Comparison of ENCODE assay signal across 8 mouse cellular contexts in genomic region chr5:34659686-34660590, GRCm38 (mm10). TPM values are rescaled to one million over a fixed set of nuclear protein-coding genes. Genes with fewer than 3 reads are reported as not detected.
DNase-seq lines count a peak whose midpoint lies in the region; ATAC-seq and TF ChIP-seq lines count a peak whose summit lies in the region.

Nop14 (minus strand) TSS chr5:34660148.
Grk4 (plus strand) TSS chr5:34660379.

- H3K79me3 ChIP-seq in C2C12 (ENCODE audit: low read depth): peaks cover 25% of the 10 kb centered on the region

- H3K79me2 ChIP-seq in C2C12 (ENCODE audit: control insufficient read depth, insufficient read depth) (peaks cover 26% of the 10 kb centered on the region), myocyte (ENCODE audit: control insufficient read depth, insufficient read depth) (peaks cover 25% of the 10 kb centered on the region)
- peaks cover 3% of the 10 kb centered on the region; the same call in 1 of the 2 replicates for H3K79me2 ChIP-seq in liver, adult 2 months (ENCODE audit: control insufficient read depth, insufficient read depth, low read length)

- TF ChIP-seq POLR2A in brain, embryonic 14.5 days (IDR thresholded peaks at IDR 0.05; ENCODE audit: borderline replicate concordance, extremely low read depth, insufficient read depth, insufficient read length, poor library complexity, severe bottlenecking): peak; percentile 53; the same call in 1 of the 2 replicates
- TF ChIP-seq POLR2A in liver, adult 2 months (IDR thresholded peaks at IDR 0.05; ENCODE audit: extremely low read depth, insufficient read depth, low read length): peak; percentile 77
- TF ChIP-seq POLR2A in myocyte (IDR thresholded peaks at IDR 0.05; ENCODE audit: insufficient read length, low read depth): peak; percentile 96

- H3K9me3 ChIP-seq in erythroblast, embryonic 14.5 days (ENCODE audit: control insufficient read depth, low read length): no peaks in the 10 kb centered on the region
- no peaks in the 10 kb centered on the region for H3K9me3 ChIP-seq in heart, embryonic 11.5 days (replicated peaks; ENCODE audit: control insufficient read depth, low read length)
- H3K9me3 ChIP-seq in kidney, embryonic 16.5 days (ENCODE audit: low read length): no peaks in the 10 kb centered on the region

- H3K9ac ChIP-seq in heart, embryonic 11.5 days (ENCODE audit: low read depth, low read length): peak within 1 kb of the TSS; percentile 84
- peak within 1 kb of the TSS; percentile 72 for H3K9ac ChIP-seq in kidney, embryonic 16.5 days (replicated peaks; ENCODE audit: low read length)
- H3K9ac ChIP-seq in liver, adult 2 months (ENCODE audit: low read depth, low read length): peak within 1 kb of the TSS; percentile 71

- peak within 1 kb of the TSS; percentile 94 for H3K27ac ChIP-seq in heart, embryonic 11.5 days (ENCODE audit: low read depth, low read length)
- H3K27ac ChIP-seq in kidney, embryonic 16.5 days (ENCODE audit: low read length): peak within 1 kb of the TSS; percentile 87
- peak within 1 kb of the TSS; percentile 42 for H3K27ac ChIP-seq in liver, adult 2 months (replicated peaks; ENCODE audit: insufficient read depth, low read depth, low read length)

- DNase-seq in brain, embryonic 14.5 days (ENCODE audit: low read depth): peak; percentile 100
- peak; percentile 100 for DNase-seq in liver, adult 2 months (ENCODE audit: extremely low read depth, low read depth, low spot score)
- peak; percentile 100 for DNase-seq in splenic B cell, adult 2 months (ENCODE audit: low read depth, low spot score)

- TF ChIP-seq CTCF in C2C12 (IDR thresholded peaks at IDR 0.05; ENCODE audit: control insufficient read depth, insufficient read depth, insufficient read length): peak; percentile 93
- peak; percentile 91 for TF ChIP-seq CTCF in brain, embryonic 14.5 days (IDR thresholded peaks at IDR 0.05; ENCODE audit: borderline replicate concordance, extremely low read depth, insufficient read depth, insufficient read length)
- peak; percentile 81 for TF ChIP-seq CTCF in liver, adult 2 months (IDR thresholded peaks at IDR 0.05; ENCODE audit: low read depth, low read length)

- H3K4me3 ChIP-seq in C2C12 (ENCODE audit: insufficient read depth, poor library complexity, severe bottlenecking): peak within 1 kb of the TSS; percentile 68
- peak within 1 kb of the TSS; percentile 94 for H3K4me3 ChIP-seq in erythroblast, embryonic 14.5 days (replicated peaks)
- peak within 1 kb of the TSS; percentile 71 for H3K4me3 ChIP-seq in heart, embryonic 11.5 days (ENCODE audit: low read depth, low read length)
- peak within 1 kb of the TSS; percentile 65 for H3K4me3 ChIP-seq in kidney, embryonic 16.5 days (ENCODE audit: low read length)
- peak within 1 kb of the TSS; percentile 74 for H3K4me3 ChIP-seq in liver, adult 2 months (ENCODE audit: insufficient read depth, low read depth, low read length)
- H3K4me3 ChIP-seq in myocyte: peak within 1 kb of the TSS; percentile 63

- no peaks in the 10 kb centered on the region for H3K27me3 ChIP-seq in C2C12 (ENCODE audit: control insufficient read depth, insufficient read depth, insufficient read length)
- no peaks in the 10 kb centered on the region for H3K27me3 ChIP-seq in erythroblast, embryonic 14.5 days (ENCODE audit: control insufficient read depth)
- no peaks in the 10 kb centered on the region for H3K27me3 ChIP-seq in heart, embryonic 11.5 days (ENCODE audit: control insufficient read depth, insufficient read depth, low read length)
- no peaks in the 10 kb centered on the region for H3K27me3 ChIP-seq in kidney, embryonic 16.5 days (ENCODE audit: insufficient read depth, low read length)
- H3K27me3 ChIP-seq in liver, adult 2 months (ENCODE audit: control insufficient read depth, insufficient read depth, low read length): no peaks in the 10 kb centered on the region
- H3K27me3 ChIP-seq in myocyte (ENCODE audit: control insufficient read depth, insufficient read depth, insufficient read length): no peaks in the 10 kb centered on the region
- H3K27me3 ChIP-seq in splenic B cell, adult 2 months (ENCODE audit: control insufficient read depth, insufficient read depth, low read length, poor library complexity, severe bottlenecking): no peaks in the 10 kb centered on the region

- H3ac ChIP-seq in C2C12 (ENCODE audit: control insufficient read depth, insufficient read length, low read depth) (peak within 1 kb of the TSS; percentile 92), myocyte (ENCODE audit: control insufficient read depth, insufficient read length) (peak within 1 kb of the TSS; percentile 72)

- peak within 1 kb of the TSS; percentile 78 for H3K4me2 ChIP-seq in heart, embryonic 11.5 days
- peak within 1 kb of the TSS; percentile 74 for H3K4me2 ChIP-seq in kidney, embryonic 16.5 days (replicated peaks; ENCODE audit: low read depth, low read length)
- peak within 1 kb of the TSS; percentile 88 for H3K4me2 ChIP-seq in myocyte (ENCODE audit: low read depth)

- peaks cover 41% of the 10 kb centered on the region for H3K4me1 ChIP-seq in erythroblast, embryonic 14.5 days (ENCODE audit: control insufficient read depth)
- peaks cover 2% of the 10 kb centered on the region; the same call in 1 of the 2 replicates for H3K4me1 ChIP-seq in heart, embryonic 11.5 days (ENCODE audit: control insufficient read depth, insufficient read depth, low read length)
- H3K4me1 ChIP-seq in kidney, embryonic 16.5 days (ENCODE audit: insufficient read depth, low read length): peaks cover 9% of the 10 kb centered on the region
- peaks cover 5% of the 10 kb centered on the region for H3K4me1 ChIP-seq in liver, adult 2 months (ENCODE audit: control insufficient read depth, insufficient read depth, low read length)

- H3K36me3 ChIP-seq in C2C12 (ENCODE audit: control insufficient read depth, insufficient read depth) (peaks cover 25% of the 10 kb centered on the region), myocyte (ENCODE audit: control insufficient read depth, insufficient read depth) (peaks cover 19% of the 10 kb centered on the region)
- peaks cover 27% of the 10 kb centered on the region for H3K36me3 ChIP-seq in erythroblast, embryonic 14.5 days (ENCODE audit: control insufficient read depth)
- H3K36me3 ChIP-seq in heart, embryonic 11.5 days (ENCODE audit: control insufficient read depth, insufficient read depth, low read length): peaks cover 10% of the 10 kb centered on the region
- H3K36me3 ChIP-seq in kidney, embryonic 16.5 days (ENCODE audit: insufficient read depth, low read length): peaks cover 19% of the 10 kb centered on the region
- H3K36me3 ChIP-seq in liver, adult 2 months (ENCODE audit: control insufficient read depth, insufficient read depth, low read length): peaks cover 13% of the 10 kb centered on the region
- H3K36me3 ChIP-seq in splenic B cell, adult 2 months (ENCODE audit: control insufficient read depth, insufficient read depth, low read length, poor library complexity, severe bottlenecking): peaks cover 4% of the 10 kb centered on the region; the same call in 1 of the 2 replicates

- ATAC-seq in heart, embryonic 11.5 days (replicated peaks; ENCODE audit: insufficient number of reproducible peaks, low FRiP score, low TSS enrichment): peak; percentile 99
- peak; percentile 100 for ATAC-seq in kidney, embryonic 16.5 days (ENCODE audit: low FRiP score, low TSS enrichment)

- under 1% methylated on average over 60 of the region's 60 CpGs for WGBS in heart, embryonic 11.5 days (ENCODE audit: insufficient replicate concordance)
- under 1% methylated on average over 60 of the region's 60 CpGs for WGBS in kidney, embryonic 16.5 days
- under 1% methylated on average over 60 of the region's 60 CpGs for WGBS in liver, adult 2 months

TF ChIP-seq in C2C12, 6 proteins besides CTCF, POLR2A, EP300 and RAD21:
- TF ChIP-seq MYOD1 (IDR thresholded peaks at IDR 0.05; ENCODE audit: control insufficient read depth, insufficient read length, low read depth) (no peak), MYOG (IDR thresholded peaks at IDR 0.05; ENCODE audit: control insufficient read depth, extremely low read depth, insufficient read length) (no peak), FOSL1 (IDR thresholded peaks at IDR 0.05; ENCODE audit: insufficient read depth, low read length, poor library complexity, severe bottlenecking) (no peak), MAX (IDR thresholded peaks at IDR 0.05) (peak; percentile 90), CEBPB (IDR thresholded peaks at IDR 0.05; ENCODE audit: low read depth) (no peak)

TF ChIP-seq in myocyte, 11 proteins besides CTCF, POLR2A, EP300 and RAD21 (continues in another document):
- TF ChIP-seq MAX (IDR thresholded peaks at IDR 0.05; ENCODE audit: low read depth): peak; percentile 72
- TF ChIP-seq TCF3 (IDR thresholded peaks at IDR 0.05; ENCODE audit: insufficient read length, low read depth): no peak
- TF ChIP-seq REST (IDR thresholded peaks at IDR 0.05; ENCODE audit: insufficient read depth, insufficient read length): no peak
- TF ChIP-seq MYOD1 (IDR thresholded peaks at IDR 0.05; ENCODE audit: control insufficient read depth in 1 of 3, insufficient read length in 2 of 3, low read depth in 2 of 3): peak in 2 of 3 experiments; percentile 56 to 77
- TF ChIP-seq E2F4 (IDR thresholded peaks at IDR 0.05; ENCODE audit: insufficient read depth): no peak
- TF ChIP-seq USF1 (IDR thresholded peaks at IDR 0.05; ENCODE audit: low read depth): no peak
- TF ChIP-seq POLR2AphosphoS2 (IDR thresholded peaks at IDR 0.05; ENCODE audit: insufficient read length, low read depth): peak; percentile 96
- TF ChIP-seq CEBPB (IDR thresholded peaks at IDR 0.05; ENCODE audit: insufficient read depth, poor library complexity, severe bottlenecking): 0 out of 2 replicates have a peak, but pooled peaks have one; percentile 16
- no peak for TF ChIP-seq TCF12 (IDR thresholded peaks at IDR 0.05; ENCODE audit: insufficient read depth, poor library complexity, severe bottlenecking)

RNA-seq across cellular contexts. Expression of gene Nop14, which starts in this region (rescaled TPM):
- polyA plus RNA-seq in C2C12 (2012; fragmentation: generic; extraction: Trizol): 24.4 TPM
- 21.5 and 25.1 TPM in 2 replicates for polyA plus RNA-seq in brain, embryonic 14.5 days (2012; rRNA removed)
- polyA plus RNA-seq in erythroblast, embryonic 14.5 days (2012): 1.3 TPM in 2 replicates
- 23.8 and 24.0 TPM in 2 replicates for polyA plus RNA-seq in heart, embryonic 11.5 days (2014; fragmentation: Nextera tagmentation; extraction: Ambion mirVana)
- polyA plus RNA-seq in kidney, embryonic 16.5 days (2015; fragmentation: Nextera tagmentation; extraction: Ambion mirVana): 24.5 and 24.8 TPM in 2 replicates
- total RNA-seq in liver, adult 2 months (2014; rRNA removed): 7.4 and 12.5 TPM in 2 replicates
- 4.7 and 5.8 TPM in 2 replicates for polyA plus RNA-seq in liver, adult 2 months (2012; rRNA removed)
- 30.4 TPM for polyA plus RNA-seq in myocyte (2012; fragmentation: generic; extraction: Trizol)

RNA-seq across cellular contexts. Expression of gene Grk4, which starts in this region (rescaled TPM):
- polyA plus RNA-seq in C2C12 (2012; fragmentation: generic; extraction: Trizol): 0.43 TPM
- 1.7 and 2.3 TPM in 2 replicates for polyA plus RNA-seq in brain, embryonic 14.5 days (2012; rRNA removed)
- 0.05 and 0.11 TPM in 2 replicates for polyA plus RNA-seq in erythroblast, embryonic 14.5 days (2012)
- 1.0 and 1.3 TPM in 2 replicates for polyA plus RNA-seq in heart, embryonic 11.5 days (2014; fragmentation: Nextera tagmentation; extraction: Ambion mirVana)
- polyA plus RNA-seq in kidney, embryonic 16.5 days (2015; fragmentation: Nextera tagmentation; extraction: Ambion mirVana): 2.3 and 2.7 TPM in 2 replicates
- total RNA-seq in liver, adult 2 months (2014; rRNA removed): 0.65 and 1.6 TPM in 2 replicates
- 0.46 and 0.65 TPM in 2 replicates for polyA plus RNA-seq in liver, adult 2 months (2012; rRNA removed)
- polyA plus RNA-seq in myocyte (2012; fragmentation: generic; extraction: Trizol): 0.34 TPM

Comparison
In these comparisons a context has a peak if more than half of its experiments do, and no peak if none do; other contexts are left out.
1. Peak in every context shown above with its lines: DNase-seq, ATAC-seq, H3K4me3 ChIP-seq and H3K27ac ChIP-seq.
2. H3K27ac ChIP-seq: peak in every context shown above with its lines; median percentile 94 in heart, embryonic 11.5 days; 87 in kidney, embryonic 16.5 days; 42 in liver, adult 2 months.